Mouse (Mus musculus) MEL (cell line): Measurements from ENCODE around the gene Zfyve21. TPM values are rescaled to one million over a fixed set of nuclear protein-coding genes. Genes with fewer than 3 reads are reported as not detected.

Source experiments
- DNase-seq: peaks from one replicate; pipeline ENCODE4 v3.0.0; 2011; ENCODE audit warnings: low read depth, low spot score
- H3K27ac ChIP-seq: 2 replicates; pipeline ENCODE4 v1.5.1; 2012; ENCODE audit warnings: low read depth, mild to moderate bottlenecking, control low read depth, low read length, moderate library complexity; ENCODE audit not compliant: control insufficient read depth
- H3K27me3 ChIP-seq, 2 experiments: fragments of 150-350 bp in 1 of 2; sonication (generic) in 1 of 2; 2 replicates each; pipeline ENCODE4 v1.6.1; 2012; ENCODE audit warnings: low read length in 2 of 2, mild to moderate bottlenecking in 2 of 2, improper control_type of control experiment in 1 of 2, moderate library complexity in 1 of 2; ENCODE audit not compliant: insufficient read depth in 2 of 2, control insufficient read depth in 1 of 2
- H3K36me3 ChIP-seq, 2 experiments: 2 replicates each; pipeline ENCODE4 v1.6.1; 2012 to 2014; ENCODE audit warnings: low read length in 2 of 2, improper control_type of control experiment in 1 of 2, inconsistent platforms in 1 of 2, mild to moderate bottlenecking in 1 of 2; ENCODE audit not compliant: insufficient read depth in 2 of 2, control insufficient read depth in 1 of 2
- H3K4me1 ChIP-seq, 2 experiments: fragments of 150-350 bp in 1 of 2; sonication (generic) in 1 of 2; 2 replicates each; pipeline ENCODE4 v1.6.1; 2012; ENCODE audit warnings: low read length in 2 of 2, improper control_type of control experiment in 1 of 2, mild to moderate bottlenecking in 1 of 2; ENCODE audit not compliant: insufficient read depth in 2 of 2, control insufficient read depth in 1 of 2
- H3K4me3 ChIP-seq, 2 experiments: fragments of 150-350 bp in 1 of 2; sonication (generic) in 1 of 2; 2 replicates each; pipeline ENCODE4 v1.5.1; 2012; ENCODE audit warnings: low read depth in 2 of 2, low read length in 2 of 2, mild to moderate bottlenecking in 2 of 2, moderate library complexity in 2 of 2, control low read depth in 1 of 2, improper control_type of control experiment in 1 of 2; ENCODE audit not compliant: control insufficient read depth in 1 of 2, insufficient read depth in 1 of 2
- H3K79me2 ChIP-seq: 2 replicates; pipeline ENCODE4 v1.6.1; 2012; ENCODE audit warnings: mild to moderate bottlenecking, low read length, moderate library complexity; ENCODE audit not compliant: control insufficient read depth, poor library complexity, insufficient read depth
- H3K9ac ChIP-seq: 2 replicates; pipeline ENCODE4 v1.6.1; 2012; ENCODE audit warnings: low read depth, mild to moderate bottlenecking, control low read depth, low read length, moderate library complexity; ENCODE audit not compliant: control insufficient read depth, poor library complexity, severe bottlenecking
- H3K9me3 ChIP-seq: fragments of 150-350 bp; sonication (generic); replicated peaks from 2 replicates; pipeline ENCODE4 v1.6.1; 2012; ENCODE audit warnings: mild to moderate bottlenecking, low read length, improper control_type of control experiment, moderate library complexity; ENCODE audit not compliant: insufficient read depth
- BHLHE40 ChIP-seq: IDR thresholded peaks from 2 replicates; pipeline ENCODE4 v1.6.1; 2012; ENCODE audit warnings: low read depth, mild to moderate bottlenecking, inconsistent platforms, low read length, improper control_type of control experiment, borderline replicate concordance
- CHD1 ChIP-seq: IDR thresholded peaks from 2 replicates; pipeline ENCODE4 v1.6.1; 2012; ENCODE audit warnings: low read depth, mild to moderate bottlenecking, inconsistent platforms, low read length, improper control_type of control experiment
- CTCF ChIP-seq, 3 experiments: IDR thresholded peaks in 2 of 3; conservative IDR thresholded peaks in 1 of 3; 2 replicates each; pipeline ENCODE4 v1.5.1; 2011 to 2012; ENCODE audit warnings: low read length in 3 of 3, low read depth in 2 of 3, mild to moderate bottlenecking in 2 of 3, improper control_type of control experiment in 1 of 3, inconsistent platforms in 1 of 3, mixed read lengths in 1 of 3, moderate library complexity in 1 of 3; ENCODE audit not compliant: control insufficient read depth in 1 of 3, insufficient read depth in 1 of 3, poor library complexity in 1 of 3, severe bottlenecking in 1 of 3
- EP300 ChIP-seq, 2 experiments: IDR thresholded peaks; 2 replicates each; pipeline ENCODE4 v1.6.1; 2011; ENCODE audit warnings: improper control_type of control experiment in 2 of 2, low read length in 2 of 2, low read depth in 1 of 2, mild to moderate bottlenecking in 1 of 2
- ETS1 ChIP-seq: IDR thresholded peaks from 2 replicates; pipeline ENCODE4 v1.6.1; 2012; ENCODE audit warnings: low read depth, mild to moderate bottlenecking, inconsistent platforms, low read length, improper control_type of control experiment, moderate library complexity
- GATA1 ChIP-seq: IDR thresholded peaks from 2 replicates; pipeline ENCODE4 v1.6.1; 2011; ENCODE audit warnings: low read depth, low read length, improper control_type of control experiment
- HCFC1 ChIP-seq: IDR thresholded peaks from 2 replicates; pipeline ENCODE4 v1.6.1; 2012; ENCODE audit warnings: low read depth, mild to moderate bottlenecking, inconsistent platforms, low read length, improper control_type of control experiment, moderate library complexity
- KAT2A ChIP-seq: conservative IDR thresholded peaks from 2 replicates; pipeline ENCODE4 v1.6.1; 2012; ENCODE audit warnings: low read depth, low read length, improper control_type of control experiment, inconsistent platforms
- MAZ ChIP-seq: IDR thresholded peaks from 2 replicates; pipeline ENCODE4 v1.6.1; 2012; ENCODE audit warnings: low read depth, mild to moderate bottlenecking, inconsistent platforms, low read length, improper control_type of control experiment
- MYC ChIP-seq: IDR thresholded peaks from 2 replicates; pipeline ENCODE4 v1.6.1; 2011; ENCODE audit warnings: low read depth, mild to moderate bottlenecking, low read length, improper control_type of control experiment, moderate library complexity
- NELFE ChIP-seq: IDR thresholded peaks from 2 replicates; pipeline ENCODE4 v1.6.1; 2011; ENCODE audit warnings: low read depth, low read length, improper control_type of control experiment
- NRF1 ChIP-seq: IDR thresholded peaks from 2 replicates; pipeline ENCODE4 v1.6.1; 2014; ENCODE audit warnings: low read depth, mild to moderate bottlenecking, inconsistent platforms, low read length, improper control_type of control experiment, moderate library complexity; ENCODE audit not compliant: poor library complexity, insufficient read depth, severe bottlenecking
- POLR2A ChIP-seq, 2 experiments: IDR thresholded peaks; 2 replicates each; pipeline ENCODE4 v1.6.1; 2011 to 2012; ENCODE audit warnings: low read length in 2 of 2, mild to moderate bottlenecking in 2 of 2, control low read depth in 1 of 2, improper control_type of control experiment in 1 of 2, low read depth in 1 of 2, moderate library complexity in 1 of 2; ENCODE audit not compliant: control insufficient read depth in 1 of 2, insufficient read depth in 1 of 2, poor library complexity in 1 of 2
- RAD21 ChIP-seq: IDR thresholded peaks from 2 replicates; pipeline ENCODE4 v1.6.1; 2011; ENCODE audit warnings: mild to moderate bottlenecking, low read depth, low read length, improper control_type of control experiment
- RCOR1 ChIP-seq: IDR thresholded peaks from 2 replicates; pipeline ENCODE4 v1.6.1; 2012; ENCODE audit warnings: low read depth, mild to moderate bottlenecking, inconsistent platforms, low read length, improper control_type of control experiment
- SIN3A ChIP-seq: IDR thresholded peaks from 2 replicates; pipeline ENCODE4 v1.6.1; 2012; ENCODE audit warnings: low read length, improper control_type of control experiment, inconsistent platforms
- TAL1 ChIP-seq: IDR thresholded peaks from 2 replicates; pipeline ENCODE4 v1.6.1; 2012; ENCODE audit warnings: mild to moderate bottlenecking, inconsistent platforms, low read length, moderate library complexity, mixed read lengths
- UBTF ChIP-seq: IDR thresholded peaks from 2 replicates; pipeline ENCODE4 v1.6.1; 2012; ENCODE audit warnings: low read depth, mild to moderate bottlenecking, inconsistent platforms, low read length, improper control_type of control experiment, moderate library complexity, borderline replicate concordance; ENCODE audit not compliant: insufficient read depth
- USF1 ChIP-seq: IDR thresholded peaks from 2 replicates; pipeline ENCODE4 v1.6.1; 2014; ENCODE audit warnings: low read depth, mild to moderate bottlenecking, inconsistent platforms, low read length, improper control_type of control experiment, moderate library complexity
- ZMIZ1 ChIP-seq: IDR thresholded peaks from 2 replicates; pipeline ENCODE4 v1.6.1; 2012; ENCODE audit warnings: low read depth, mild to moderate bottlenecking, inconsistent platforms, low read length, improper control_type of control experiment, moderate library complexity
- ZNF384 ChIP-seq: IDR thresholded peaks from 2 replicates; pipeline ENCODE4 v1.6.1; 2012; ENCODE audit warnings: low read depth, mild to moderate bottlenecking, inconsistent platforms, low read length, improper control_type of control experiment
- polyA plus RNA-seq, 2 experiments: library from polyadenylated mRNA; stranded (reverse) in 1 of 2; unstranded in 1 of 2; fragments of >175 nt in 1 of 2; fragments of >200 nt in 1 of 2; gene quantifications; 2 replicates each; pipeline versions ENCODE4 v1.2.1 to v1.2.4; 2012; ENCODE audit warnings: low replicate concordance in 2 of 2, low read depth in 1 of 2; ENCODE audit not compliant: insufficient read length in 2 of 2, insufficient read depth in 1 of 2, missing spikeins in 1 of 2
- total RNA-seq: library from RNA; depleted of rRNA; stranded (reverse); fragments of 300-350 nt; gene quantifications from 2 replicates; pipeline ENCODE4 v1.2.3, GENCODE M21; 2012

Gene Zfyve21
- total and polyA plus RNA-seq, 3 experiments, result 8.1 to 9.1 TPM; not detected in 1

- TF ChIP-seq CHD1, result no peak
- no peak for TF ChIP-seq MYC
- TF ChIP-seq POLR2A (IDR thresholded peaks at IDR 0.05; ENCODE audit: control insufficient read depth in 1 of 2, insufficient read depth in 1 of 2, low read depth in 1 of 2, low read length in 2 of 2, poor library complexity in 1 of 2), result no peak
- no peak for TF ChIP-seq RCOR1
- TF ChIP-seq NELFE, result no peak
- TF ChIP-seq ZMIZ1, result no peak
- TF ChIP-seq ZNF384, result no peak
- TF ChIP-seq BHLHE40, result no peak
- no peak for TF ChIP-seq KAT2A
- no peak for TF ChIP-seq MAZ
- TF ChIP-seq ETS1, result no peak
- TF ChIP-seq CTCF (IDR thresholded peaks at IDR 0.05 in 2 of 3, conservative IDR thresholded peaks at IDR 0.05 in 1 of 3; ENCODE audit: control insufficient read depth in 1 of 3, insufficient read depth in 1 of 3, low read depth in 2 of 3, low read length in 3 of 3, poor library complexity in 1 of 3, severe bottlenecking in 1 of 3), result no peak
- no peak for TF ChIP-seq GATA1
- TF ChIP-seq NRF1, result no peak
- TF ChIP-seq SIN3A, result no peak
- TF ChIP-seq EP300 (IDR thresholded peaks at IDR 0.05; ENCODE audit: low read depth in 1 of 2, low read length in 2 of 2), result no peak
- no peak for TF ChIP-seq USF1
- TF ChIP-seq HCFC1, result no peak
- TF ChIP-seq TAL1, result no peak
- Histone ChIP-seq H3K36me3 (no peaks in the 10 kb centered on the region), H3K4me3 (no peak overlapping the region), H3K9me3 (no peaks in the 10 kb centered on the region), H3K27ac (no peak overlapping the region), H3K4me1 (no peaks in the 10 kb centered on the region), H3K27me3 (no peaks in the 10 kb centered on the region), H3K79me2 (no peaks in the 10 kb centered on the region), H3K9ac (no peak overlapping the region)
- no peak for DNase-seq
Measured at GRCm38 (mm10) chr12:111829447-111829846, 15.5 kb downstream of the Zfyve21 start.

GRCm38 (mm10) chr12:111829954-111830353 is 16.0 kb downstream of the Zfyve21 start:
- DNase-seq, result no peak
- H3K79me2 ChIP-seq, result no peaks in the 10 kb centered on the region
- no peak overlapping the region for H3K9ac ChIP-seq
- TF ChIP-seq RAD21 (no peak), UBTF (no peak)
- no peak overlapping the region for H3K27ac ChIP-seq
- H3K36me3 ChIP-seq, result no peaks in the 10 kb centered on the region
- H3K4me3 ChIP-seq, result no peak overlapping the region
- H3K9me3 ChIP-seq, result no peaks in the 10 kb centered on the region
- H3K27me3 ChIP-seq, result no peaks in the 10 kb centered on the region
- no peaks in the 10 kb centered on the region for H3K4me1 ChIP-seq
